Mouse (Mus musculus) ES-Bruce4 (cell line): ENCODE data around the gene Ankrd33.

Experiments used
- CTCF ChIP-seq: IDR thresholded peaks from one replicate; pipeline ENCODE4 v1.8.1; 2011; ENCODE audit warnings: low read depth, low read length
- EP300 ChIP-seq: IDR thresholded peaks from 2 replicates; pipeline ENCODE4 v1.6.1; 2011; ENCODE audit warnings: low read depth, low read length; ENCODE audit not compliant: insufficient read depth
- POLR2A ChIP-seq: IDR thresholded peaks from one replicate; pipeline ENCODE4 v1.8.1; 2011; ENCODE audit warnings: low read length; ENCODE audit not compliant: insufficient read depth

DNA sequence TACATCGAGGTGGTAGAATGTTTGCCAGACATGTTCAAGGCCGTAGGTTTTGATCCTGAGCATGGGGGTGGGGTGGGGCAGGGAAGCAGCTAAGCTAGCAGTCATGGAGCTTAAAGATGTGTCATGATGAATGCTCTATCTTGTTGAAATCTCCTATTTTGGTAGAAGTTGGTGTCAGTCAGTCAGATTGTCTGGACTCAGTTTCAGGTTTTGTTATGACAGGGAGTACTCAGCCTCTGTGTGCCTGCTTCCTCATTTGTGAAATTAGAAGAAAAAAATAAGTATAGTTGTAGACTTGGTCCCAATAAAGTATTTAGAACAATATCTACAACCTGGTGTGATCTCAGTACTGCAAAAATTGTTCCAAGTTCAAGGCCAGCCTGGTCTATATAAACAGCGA lies 23.1 kb downstream of the Ankrd33 start:
- TF ChIP-seq EP300 = no peak
- TF ChIP-seq CTCF = no peak
- TF ChIP-seq POLR2A = no peak
